Mouse (Mus musculus): ENCODE data around the gene Defa33.
"Not testable (repeated sequence)": the region's sequence is repeated elsewhere in the genome, so short reads cannot be mapped to it uniquely, and the experiment has no call there.

Gene Defa33

GRCm38 (mm10) chr8:21391511-21391910 lies at the start of gene Defa33:
Gene Defa33 (plus strand): TSS chr8:21391811.
- in situ Hi-C loops (cut with MboI; ENCODE audit: low pct_unique_long_range_greater_than_20kb in 1 of 2, low sequenced_read_pairs in 2 of 2, unreplicated experiment in 1 of 2) = not testable (repeated sequence)

GRCm38 (mm10) chr8:21378215-21378614 lies 13.4 kb upstream of the Defa33 start, which contains the start of gene Defa2:
Gene Defa2 (plus strand): TSS chr8:21378515.
- in situ Hi-C loops (cut with MboI; ENCODE audit: low pct_unique_long_range_greater_than_20kb in 1 of 2, low sequenced_read_pairs in 2 of 2, unreplicated experiment in 1 of 2) = not testable (repeated sequence)

GRCm38 (mm10) chr8:21427111-21427510 lies 35.5 kb downstream of the Defa33 start, which contains the start of gene Defa36:
Gene Defa36 (plus strand): TSS chr8:21427411.
- in situ Hi-C loops (cut with MboI; ENCODE audit: low pct_unique_long_range_greater_than_20kb in 1 of 2, low sequenced_read_pairs in 2 of 2, unreplicated experiment in 1 of 2) = not testable (repeated sequence)
